Mouse (Mus musculus) heart, adult 2 months (tissue): ENCODE data around the gene Cpne7.

Experiments used
- CTCF ChIP-seq: fragments of 200-600 bp; IDR thresholded peaks from 2 replicates; pipeline ENCODE4 v1.8.1; 2022; ENCODE audit warnings: antibody characterized with exemption, mild to moderate bottlenecking, moderate library complexity
- EP300 ChIP-seq: fragments of 200-500 bp; IDR thresholded peaks from 2 replicates; pipeline ENCODE4 v1.6.1; 2011; ENCODE audit warnings: low read depth, low read length, control low read depth; ENCODE audit not compliant: insufficient read depth

- no peak for TF ChIP-seq CTCF
- TF ChIP-seq EP300, result 0 out of 2 replicates have a peak, but pooled peaks have one; percentile 58
Observed at GRCm38 (mm10) chr8:123181391-123181790, 64.2 kb downstream of the Cpne7 start.
